Mouse (Mus musculus): ENCODE measurements at regions not wholly inside any gene's neighbourhood (a gene's known extent, or its start where the extent isn't known, plus 50 kb on each side); places are given as distances from the start of the nearest gene placed in this dataset.

DNA sequence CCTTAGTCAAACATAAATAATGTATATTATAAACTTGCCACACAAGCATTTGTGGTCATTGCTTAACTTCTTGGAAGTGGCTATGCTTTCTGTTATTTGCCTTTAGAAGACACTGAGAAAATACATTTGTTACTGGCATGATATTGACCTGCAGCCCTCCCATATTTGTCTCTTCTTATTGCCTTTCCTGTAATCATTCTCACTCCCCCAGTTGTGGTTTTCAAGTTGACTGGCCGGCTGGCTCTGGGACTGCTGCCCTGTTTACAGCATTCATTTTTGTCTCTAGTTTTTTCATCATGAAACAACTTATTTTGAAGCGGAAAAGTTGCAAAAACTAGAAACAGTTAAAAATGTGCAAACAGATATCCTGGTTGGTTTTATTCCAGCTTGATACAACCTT is 57.5 kb upstream of the Stc2 start:
- intact Hi-C loops (cut with DNase I) = no loop called here
- no peak for DNase-seq

Data from heart, postnatal 36 days (tissue).